Mouse (Mus musculus): ENCODE data around the gene Epb41l4b. TPM values are rescaled to one million over a fixed set of nuclear protein-coding genes. Genes with fewer than 3 reads are reported as not detected.

Gene Epb41l4b
- polyA plus RNA-seq, 1 experiment: not detected

GRCm38 (mm10) chr4:57172861-57173260 lies 29.6 kb upstream of the Epb41l4b start:
- Histone ChIP-seq H3K4me3 (ENCODE audit: insufficient read depth, low read depth, low read length) (no peak overlapping the region), H3K27ac (ENCODE audit: insufficient read depth, low read depth, low read length) (no peak overlapping the region), H3K4me1 (ENCODE audit: control insufficient read depth, insufficient read depth, low read length) (no peaks in the 10 kb centered on the region)
- TF ChIP-seq CTCF (IDR thresholded peaks at IDR 0.05; ENCODE audit: insufficient read depth, low read depth, low read length) (no peak), POLR2A (IDR thresholded peaks at IDR 0.05; ENCODE audit: insufficient read depth, low read depth, low read length) (no peak)
- 66% methylated on average over 8 of the region's 8 CpGs for WGBS

- H3K4me1 ChIP-seq (ENCODE audit: control insufficient read depth, insufficient read depth, low read length): no peaks in the 10 kb centered on the region
- H3K4me3 ChIP-seq (ENCODE audit: insufficient read depth, low read depth, low read length): no peak overlapping the region
- 55% methylated on average over 5 of the region's 5 CpGs for WGBS
- H3K27ac ChIP-seq (ENCODE audit: insufficient read depth, low read depth, low read length): no peak overlapping the region
- TF ChIP-seq CTCF (IDR thresholded peaks at IDR 0.05; ENCODE audit: insufficient read depth, low read depth, low read length): no peak
- no peak for TF ChIP-seq POLR2A (IDR thresholded peaks at IDR 0.05; ENCODE audit: insufficient read depth, low read depth, low read length)
Measured at GRCm38 (mm10) chr4:57171817-57172216, 28.6 kb upstream of the Epb41l4b start.

DNA sequence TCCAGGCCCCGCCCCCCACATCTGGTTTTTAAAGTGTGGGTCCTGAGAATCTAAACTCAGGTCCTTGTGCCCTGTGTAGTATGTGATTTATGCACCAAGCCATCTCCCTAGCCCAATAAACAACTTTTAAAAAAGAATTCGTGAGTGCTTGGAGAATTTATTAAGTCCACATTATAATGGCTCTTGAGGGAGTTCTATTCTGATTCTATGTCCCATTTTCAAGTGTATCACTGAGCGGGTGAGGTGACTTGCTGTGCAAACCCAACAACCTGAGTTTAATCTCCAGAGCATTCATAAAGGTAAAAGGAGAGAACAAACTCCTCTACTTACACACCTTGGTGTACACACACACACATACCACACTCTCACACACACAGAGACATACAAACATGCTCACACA lies 25.4 kb upstream of the Epb41l4b start:
- no peak for TF ChIP-seq CTCF (IDR thresholded peaks at IDR 0.05; ENCODE audit: insufficient read depth, low read depth, low read length)
- no peak for TF ChIP-seq POLR2A (IDR thresholded peaks at IDR 0.05; ENCODE audit: insufficient read depth, low read depth, low read length)
- WGBS: 89% methylated on average over 3 of the region's 3 CpGs
- no peak overlapping the region for H3K4me3 ChIP-seq (ENCODE audit: insufficient read depth, low read depth, low read length)
- H3K27ac ChIP-seq (ENCODE audit: insufficient read depth, low read depth, low read length): no peak overlapping the region
- H3K4me1 ChIP-seq (ENCODE audit: control insufficient read depth, insufficient read depth, low read length): no peaks in the 10 kb centered on the region

GRCm38 (mm10) chr4:57168277-57168676 lies 25.0 kb upstream of the Epb41l4b start:
- WGBS: 93% methylated on average over 1 of the region's 1 CpGs
- Histone ChIP-seq H3K4me3 (ENCODE audit: insufficient read depth, low read depth, low read length) (no peak overlapping the region), H3K27ac (ENCODE audit: insufficient read depth, low read depth, low read length) (no peak overlapping the region), H3K4me1 (ENCODE audit: control insufficient read depth, insufficient read depth, low read length) (no peaks in the 10 kb centered on the region)
- TF ChIP-seq CTCF (IDR thresholded peaks at IDR 0.05; ENCODE audit: insufficient read depth, low read depth, low read length): no peak
- TF ChIP-seq POLR2A (IDR thresholded peaks at IDR 0.05; ENCODE audit: insufficient read depth, low read depth, low read length): no peak

GRCm38 (mm10) chr4:57166922-57167870 lies 24.0 kb upstream of the Epb41l4b start:
- Histone ChIP-seq H3K4me3 (ENCODE audit: insufficient read depth, low read depth, low read length) (no peak overlapping the region), H3K27ac (ENCODE audit: insufficient read depth, low read depth, low read length) (no peak overlapping the region), H3K4me1 (ENCODE audit: control insufficient read depth, insufficient read depth, low read length) (no peaks in the 10 kb centered on the region)
- 56% methylated on average over 12 of the region's 12 CpGs for WGBS
- TF ChIP-seq POLR2A (IDR thresholded peaks at IDR 0.05; ENCODE audit: insufficient read depth, low read depth, low read length): no peak
- no peak for TF ChIP-seq CTCF (IDR thresholded peaks at IDR 0.05; ENCODE audit: insufficient read depth, low read depth, low read length)

DNA sequence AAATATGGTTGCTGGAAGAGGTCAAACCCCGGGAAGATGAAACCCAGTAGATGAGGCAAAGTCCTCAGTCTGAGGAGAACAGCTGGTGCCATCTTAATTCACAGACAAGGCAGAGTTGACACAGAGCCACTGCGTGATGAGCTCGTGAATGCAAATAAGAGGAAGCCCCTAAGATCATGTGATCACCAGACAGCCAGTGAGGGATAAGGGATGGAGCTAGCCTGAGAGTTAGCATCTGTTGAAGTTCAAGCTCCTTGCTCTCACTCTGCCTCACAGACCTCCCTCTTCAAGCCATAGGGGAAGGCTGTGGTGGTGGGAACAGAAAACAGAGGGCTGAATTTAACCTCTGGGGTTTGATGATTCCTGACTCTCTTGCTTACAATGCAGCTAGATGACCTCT lies 22.4 kb upstream of the Epb41l4b start:
- peaks cover under 1% of the 10 kb centered on the region; the same call in 1 of the 2 replicates for H3K4me1 ChIP-seq (ENCODE audit: control insufficient read depth, insufficient read depth, low read length)
- no peak overlapping the region for H3K4me3 ChIP-seq (ENCODE audit: insufficient read depth, low read depth, low read length)
- WGBS: 72% methylated on average over 3 of the region's 3 CpGs
- H3K27ac ChIP-seq (ENCODE audit: insufficient read depth, low read depth, low read length): no peak overlapping the region
- TF ChIP-seq POLR2A (IDR thresholded peaks at IDR 0.05; ENCODE audit: insufficient read depth, low read depth, low read length): no peak
- TF ChIP-seq CTCF (IDR thresholded peaks at IDR 0.05; ENCODE audit: insufficient read depth, low read depth, low read length): no peak

DNA sequence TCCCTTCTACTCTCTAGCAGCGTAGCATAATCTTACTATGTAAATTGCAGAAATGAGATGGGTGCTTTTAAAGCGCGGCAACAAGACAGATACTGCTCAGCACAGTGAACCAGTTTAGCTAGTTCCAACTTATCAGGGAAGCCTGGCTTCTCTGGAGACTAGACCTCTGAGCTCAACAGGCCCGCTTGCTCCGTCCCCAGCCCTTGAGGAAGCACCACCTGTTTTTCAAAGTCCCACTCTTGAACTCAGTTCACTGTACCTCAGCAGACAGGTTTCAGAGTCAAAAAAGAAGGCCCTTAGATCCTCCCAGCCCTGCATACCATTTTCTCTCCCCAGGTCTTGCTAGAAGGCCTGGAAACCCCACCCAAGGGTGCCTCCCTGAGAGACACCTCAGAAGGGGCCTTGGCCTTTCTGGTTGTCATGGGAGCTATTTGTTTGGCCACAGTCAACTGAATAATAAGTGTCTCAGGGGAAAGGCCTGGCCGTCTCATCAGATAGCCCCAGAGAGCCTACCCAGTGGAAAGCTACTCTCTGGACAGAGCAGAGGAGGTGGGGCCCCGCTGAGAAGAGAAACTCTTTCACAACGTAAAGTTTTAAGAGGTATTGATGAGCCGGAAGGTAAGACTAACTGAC lies 21.5 kb upstream of the Epb41l4b start:
- no peak overlapping the region for H3K27ac ChIP-seq (ENCODE audit: insufficient read depth, low read depth, low read length)
- peaks cover 4% of the 10 kb centered on the region; the same call in 1 of the 2 replicates for H3K4me1 ChIP-seq (ENCODE audit: control insufficient read depth, insufficient read depth, low read length)
- no peak for TF ChIP-seq CTCF (IDR thresholded peaks at IDR 0.05; ENCODE audit: insufficient read depth, low read depth, low read length)
- TF ChIP-seq POLR2A (IDR thresholded peaks at IDR 0.05; ENCODE audit: insufficient read depth, low read depth, low read length): no peak
- 95% methylated on average over 9 of the region's 9 CpGs for WGBS
- no peak overlapping the region for H3K4me3 ChIP-seq (ENCODE audit: insufficient read depth, low read depth, low read length)

GRCm38 (mm10) chr4:57162789-57163722 lies 19.8 kb upstream of the Epb41l4b start:
- peaks cover 4% of the 10 kb centered on the region; the same call in 1 of the 2 replicates for H3K4me1 ChIP-seq (ENCODE audit: control insufficient read depth, insufficient read depth, low read length)
- no peak for TF ChIP-seq CTCF (IDR thresholded peaks at IDR 0.05; ENCODE audit: insufficient read depth, low read depth, low read length)
- TF ChIP-seq POLR2A (IDR thresholded peaks at IDR 0.05; ENCODE audit: insufficient read depth, low read depth, low read length): no peak
- no peak overlapping the region for H3K4me3 ChIP-seq (ENCODE audit: insufficient read depth, low read depth, low read length)
- 52% methylated on average over 10 of the region's 10 CpGs for whole genome bisulfite sequencing
- H3K27ac ChIP-seq (ENCODE audit: insufficient read depth, low read depth, low read length): 0 out of 2 replicates have a peak overlapping the region, but pooled peaks have one; percentile 21

Data from olfactory bulb, adult 2 months (tissue).